Mouse (Mus musculus) heart, postnatal 14 days (tissue): ENCODE data around the gene Oard1. TPM values are rescaled to one million over a fixed set of nuclear protein-coding genes. Genes with fewer than 3 reads are reported as not detected.

Source experiments
- DNase-seq, 2 experiments: peaks; one replicate each; pipeline ENCODE4 v3.0.0; 2021 to 2022
- intact Hi-C: fragments of 180-260 bp; cut with DNase I; formaldehyde crosslinking; loops from one replicate; pipeline ENCODE4 v1.15.1; 2025
- total RNA-seq, 2 experiments: library from RNA; stranded (reverse); gene quantifications; 2 replicates each; pipeline ENCODE4 v1.2.3; 2021

Gene Oard1
- total RNA-seq, 2 experiments from 2014 or later, result 10.7 to 12.9 TPM

DNA sequence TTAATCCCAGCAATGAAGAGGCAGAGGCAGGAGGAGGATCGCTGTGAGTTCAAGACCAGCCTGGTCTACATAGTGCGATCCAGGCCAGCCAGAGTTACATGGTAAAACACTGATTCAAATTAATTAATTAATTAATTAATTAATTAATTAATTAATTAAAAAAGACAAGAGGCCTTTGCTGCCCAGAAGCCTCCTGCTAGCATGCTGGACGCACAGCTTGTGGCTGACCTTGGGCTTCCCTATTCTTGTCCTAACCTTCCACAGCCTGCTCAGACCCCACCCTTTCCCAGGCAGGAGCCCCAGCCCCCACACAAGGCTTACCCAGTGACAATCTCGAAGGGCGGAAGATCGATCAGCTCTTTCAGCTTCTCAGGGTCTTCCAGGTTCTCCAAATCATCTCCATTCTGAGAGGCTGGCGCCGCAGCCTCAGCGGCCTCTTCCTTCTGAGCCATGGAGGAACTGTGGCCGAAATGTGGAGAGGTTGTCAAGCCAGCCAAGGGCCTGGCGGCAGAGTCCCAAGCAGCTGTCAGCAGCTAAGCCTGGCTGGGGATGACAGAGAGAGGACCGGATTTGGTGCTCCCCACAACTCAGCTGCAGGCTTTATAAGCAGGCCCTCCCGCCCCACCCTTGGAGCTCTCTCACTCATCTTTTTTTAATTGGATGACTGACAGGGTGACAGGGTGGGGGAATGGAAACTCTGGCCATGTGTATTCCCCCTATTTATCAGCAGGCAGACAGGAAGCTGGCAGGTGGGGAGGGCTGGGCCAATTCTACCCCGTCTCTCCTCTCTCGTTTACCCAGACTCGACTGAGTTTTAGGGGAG lies 22.6 kb downstream of the Oard1 start, which contains the start of gene Apobec2:
Gene Apobec2 (minus strand): TSS at position 773 of the 823 bp plus-strand sequence.
- intact Hi-C loops, result no loop called here
- peak; percentile 65 to 82 for DNase-seq

DNA sequence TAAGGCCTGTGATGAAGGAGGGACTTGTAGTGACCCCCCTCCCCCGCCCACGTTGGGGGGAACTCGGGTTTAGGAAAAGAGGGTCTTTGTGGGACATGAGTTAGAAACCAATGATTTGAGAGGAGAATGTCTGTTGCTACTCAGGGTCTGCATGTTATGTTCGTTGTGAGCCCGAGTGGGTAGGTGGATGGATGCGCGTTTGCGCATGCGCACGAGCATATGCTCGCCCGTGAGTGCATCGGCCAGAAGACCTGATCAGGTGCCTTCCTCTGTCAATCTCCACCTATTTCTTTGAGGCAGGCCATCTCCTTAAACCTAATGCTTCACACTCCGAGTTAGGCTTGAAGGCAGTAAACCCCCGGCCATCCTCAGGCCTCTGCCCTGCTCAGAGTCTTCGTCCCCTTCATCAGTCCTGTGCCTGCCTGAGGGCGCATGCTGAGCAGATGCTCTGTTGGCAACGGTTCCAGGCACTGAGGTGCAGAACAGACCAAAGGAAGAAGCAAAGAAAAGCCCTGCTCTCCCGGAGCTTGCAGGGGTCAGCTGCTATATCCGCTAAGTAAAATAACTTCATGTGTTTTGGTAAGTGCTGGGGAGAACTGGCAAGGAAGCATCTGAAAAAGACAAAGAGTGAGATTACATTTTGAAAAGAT lies 23.3 kb downstream of the Oard1 start:
- DNase-seq, result no peak
- intact Hi-C loops, result no loop called here

DNA sequence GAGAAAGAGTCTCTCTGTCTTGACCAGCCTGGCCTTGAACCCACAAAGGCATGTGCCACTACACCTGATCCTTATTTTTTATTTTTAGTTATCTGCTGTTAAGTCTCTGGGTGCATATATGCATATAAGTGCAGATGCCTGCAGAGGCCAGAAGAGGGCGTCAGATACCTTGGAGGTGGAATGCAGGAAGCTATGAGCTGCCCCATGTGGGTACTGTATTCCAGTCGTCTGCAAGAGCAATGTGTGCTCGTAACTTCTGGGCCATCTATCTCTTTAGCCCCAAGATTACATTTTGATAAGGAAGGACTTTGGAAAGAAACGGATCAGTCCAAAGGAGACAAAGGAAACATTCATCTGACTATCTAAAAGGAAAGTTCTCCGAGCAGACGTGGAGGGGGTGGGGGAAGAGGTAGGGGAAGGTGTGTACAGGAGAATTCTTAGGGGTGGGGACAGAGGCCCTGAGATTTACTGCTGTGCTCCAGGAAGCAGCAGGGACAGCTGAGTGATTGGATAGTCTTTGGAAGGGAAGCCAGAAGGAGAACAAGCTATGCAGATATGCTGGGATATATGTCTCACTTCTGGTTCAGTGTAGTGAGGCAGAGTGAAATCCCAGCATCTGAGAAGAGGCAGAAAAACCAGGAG lies 24.0 kb downstream of the Oard1 start:
- DNase-seq, result no peak
- intact Hi-C loops, result no loop called here

DNA sequence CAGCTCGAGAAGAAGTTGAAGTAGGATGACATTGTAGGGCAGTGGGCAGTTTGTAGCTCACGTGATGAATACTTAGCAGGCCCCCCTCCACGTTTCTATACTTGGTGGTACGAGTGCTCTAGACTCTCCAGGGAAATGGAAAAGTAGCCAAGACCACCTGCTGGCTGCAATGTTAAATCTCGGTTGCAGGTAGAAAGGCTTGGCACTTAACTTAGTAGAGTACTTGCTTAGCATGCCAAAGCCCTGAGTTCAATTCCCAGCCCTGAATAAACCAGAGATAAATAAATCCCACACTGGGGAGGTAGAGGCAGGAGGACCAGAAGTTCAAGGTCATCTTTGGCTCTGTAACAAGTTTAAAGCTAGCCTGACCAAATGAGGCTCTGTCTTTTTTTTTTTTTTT lies 24.7 kb downstream of the Oard1 start:
- intact Hi-C loops, result no loop called here
- no peak for DNase-seq

DNA sequence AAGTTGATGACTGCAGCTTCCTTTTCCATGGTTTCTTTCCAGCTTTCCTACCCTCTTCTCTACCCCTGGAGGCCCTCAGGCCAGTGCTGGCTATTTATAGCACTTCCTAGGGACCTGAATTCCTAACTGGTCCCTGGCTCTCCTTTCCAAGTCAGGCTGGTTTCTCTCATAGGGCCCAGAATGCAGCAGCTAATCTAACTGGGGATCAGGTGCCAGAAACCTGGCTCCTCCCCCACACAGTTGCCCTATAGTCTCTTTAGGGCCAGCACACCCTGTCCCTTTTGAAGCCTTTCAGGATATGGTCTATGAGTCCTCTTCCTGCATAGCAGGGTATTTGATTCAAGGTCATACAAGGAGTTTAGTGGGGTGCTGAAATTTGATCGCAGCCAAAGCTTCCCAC lies 26.7 kb downstream of the Oard1 start:
- DNase-seq, result peak; percentile 35 to 57
- intact Hi-C loops, result no loop called here

DNA sequence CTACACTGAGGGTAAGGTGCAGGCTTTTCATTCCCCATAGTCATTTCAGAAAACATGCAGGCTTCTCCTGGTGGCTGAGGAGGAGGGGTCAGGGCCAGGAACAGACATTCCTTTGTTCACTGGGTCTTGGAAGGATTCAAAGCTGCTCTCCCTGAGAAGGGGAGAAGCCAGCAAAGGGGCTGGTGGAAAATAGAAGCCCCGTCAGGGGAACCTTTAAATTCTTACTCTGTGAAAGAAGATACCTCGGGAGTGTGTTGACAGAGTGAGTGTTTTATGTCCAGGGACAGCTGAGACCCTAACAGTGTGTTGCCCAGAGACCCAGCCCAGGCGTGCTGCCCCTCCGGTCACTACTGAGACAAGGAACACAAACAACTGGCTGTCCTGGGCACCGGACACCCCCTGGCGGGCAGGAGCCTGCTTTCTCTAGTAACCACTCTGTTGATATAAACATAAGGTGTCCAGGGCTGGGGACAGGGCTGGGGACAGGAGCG lies 27.7 kb downstream of the Oard1 start:
- DNase-seq, result peak; percentile 46 to 62
- intact Hi-C loops, result no loop called here

DNA sequence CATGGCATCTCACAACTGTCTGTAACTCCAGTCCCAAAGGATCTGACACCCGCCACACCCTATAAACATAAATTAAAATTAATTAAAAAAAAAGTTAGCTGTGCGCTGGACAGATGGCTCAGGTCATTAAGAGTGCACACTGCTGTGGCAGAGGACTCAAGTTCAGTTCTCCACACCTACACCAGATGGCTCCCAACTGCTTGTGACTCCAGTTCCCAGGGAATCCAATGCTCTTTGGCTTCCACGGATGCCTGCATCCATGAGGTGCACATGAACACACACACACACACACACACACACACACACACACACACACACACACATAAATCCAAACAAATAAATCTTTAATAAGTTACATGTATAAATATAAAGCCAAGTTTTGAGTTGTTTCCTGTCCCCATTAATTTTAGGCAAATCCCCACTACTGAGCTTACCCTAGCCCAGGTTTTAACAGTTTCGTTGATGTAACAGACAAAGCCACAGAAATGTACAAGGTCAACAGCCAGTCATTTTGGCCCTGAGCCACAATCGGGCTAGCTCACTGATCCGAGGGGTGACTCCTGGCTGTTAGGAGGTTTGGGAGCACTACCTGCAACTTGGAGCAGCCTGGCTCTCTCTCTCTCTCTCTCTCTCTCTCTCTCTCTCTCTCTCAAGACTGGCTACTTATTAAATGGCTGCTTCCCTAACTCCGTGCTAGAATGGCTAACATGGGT lies 33.1 kb downstream of the Oard1 start:
- intact Hi-C loops, result no loop called here
- DNase-seq, result no peak

DNA sequence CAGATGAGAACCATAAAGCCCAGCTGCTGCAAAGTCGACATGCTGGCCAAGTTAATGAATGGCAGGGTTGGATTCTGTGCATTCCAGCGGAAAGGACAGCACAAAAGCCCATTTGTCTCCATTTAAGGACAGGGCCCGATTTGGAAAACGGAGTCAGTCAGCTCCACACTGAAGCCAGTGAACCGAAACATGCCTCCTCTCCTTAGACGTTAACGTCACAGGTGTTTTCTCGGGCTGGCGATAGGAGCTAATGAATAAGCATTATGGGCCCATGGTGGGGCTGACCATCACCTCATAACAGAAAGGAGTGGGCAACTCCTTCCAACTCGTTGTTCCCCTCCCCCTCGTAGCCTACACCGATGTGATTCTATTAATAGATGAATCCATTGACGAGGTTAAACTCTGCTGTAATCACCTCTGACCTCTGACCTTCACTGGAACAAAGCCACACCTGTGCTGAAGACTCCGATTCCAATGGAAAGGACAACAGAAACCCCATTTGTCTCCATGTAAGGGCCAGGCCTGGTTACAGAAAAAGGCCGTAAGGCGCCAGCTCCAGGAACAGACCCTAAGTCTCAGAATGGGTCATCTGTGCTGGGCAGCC lies 33.8 kb downstream of the Oard1 start:
- DNase-seq, result no peak
- intact Hi-C loops, result no loop called here

DNA sequence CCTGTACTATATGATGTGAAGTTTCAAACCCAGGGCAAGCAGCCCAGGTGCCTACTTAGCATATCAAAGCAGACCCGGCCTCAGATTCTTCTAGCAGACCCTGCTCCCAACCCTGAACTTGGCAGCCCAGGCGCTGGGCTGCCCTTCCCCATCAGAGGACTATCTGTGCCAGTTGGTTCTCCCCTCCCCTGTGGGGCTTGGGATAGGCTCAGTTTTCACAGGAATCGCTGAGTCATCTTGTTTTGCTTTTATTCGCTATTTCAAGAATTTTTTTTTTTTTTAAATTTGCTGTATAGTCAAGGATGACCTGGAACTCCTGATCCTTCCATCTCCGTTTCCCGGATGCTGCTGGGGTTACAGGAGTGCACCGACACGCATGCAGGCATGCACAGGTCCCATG lies 37.9 kb downstream of the Oard1 start:
- no peak for DNase-seq
- intact Hi-C loops, result no loop called here

DNA sequence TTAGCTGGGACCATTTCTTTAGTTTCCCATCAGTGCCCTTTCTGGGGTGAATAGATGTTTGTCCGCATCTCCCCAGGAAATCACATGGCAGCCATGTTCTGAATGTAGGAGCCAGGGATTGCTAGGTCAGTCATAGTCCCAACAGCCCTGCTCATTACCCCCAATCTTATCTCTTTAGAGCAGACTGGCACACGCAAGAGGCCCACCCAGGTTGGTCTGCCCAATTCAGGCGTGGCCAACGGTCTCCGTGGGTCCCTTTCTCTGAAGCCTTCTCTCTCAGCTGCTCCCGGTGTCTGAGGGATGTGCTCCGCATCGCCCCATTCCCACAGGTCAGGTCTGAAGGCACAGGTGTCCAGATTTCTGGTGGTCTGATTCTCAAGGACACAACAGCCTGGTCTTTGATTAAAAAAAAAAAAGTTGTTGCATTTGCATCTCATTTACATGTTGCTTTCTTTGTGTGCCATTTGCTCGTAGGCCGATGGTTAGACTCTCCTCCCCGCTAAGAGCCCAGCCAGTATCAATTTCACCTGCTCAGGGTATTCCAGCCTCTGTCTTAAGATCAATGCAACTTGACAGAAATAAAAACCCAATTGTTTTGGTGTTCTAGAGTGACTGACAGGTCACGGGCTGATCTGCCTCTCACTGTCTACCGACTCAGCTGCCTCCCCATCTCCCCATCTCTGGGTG lies 41.0 kb downstream of the Oard1 start:
- intact Hi-C loops, result no loop called here
- no peak for DNase-seq

DNA sequence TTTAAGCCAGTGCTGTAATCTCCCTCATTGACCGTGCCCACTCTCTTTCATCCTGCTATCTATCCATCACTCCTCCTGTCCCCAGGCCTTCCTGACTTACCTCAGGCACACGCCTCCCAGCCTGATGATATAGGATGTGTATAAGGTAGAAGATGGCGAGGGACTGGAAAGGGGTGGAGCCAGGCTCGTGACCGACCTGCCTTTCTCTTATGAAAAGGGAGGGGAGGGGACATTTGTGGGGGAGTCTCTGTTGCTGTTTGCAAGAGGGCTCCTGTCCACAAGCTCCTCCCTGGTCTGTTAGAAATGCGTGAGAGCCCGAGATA lies 41.5 kb downstream of the Oard1 start, which contains the start of gene Tspo2:
Gene Tspo2 (minus strand): TSS at position 170 of the 323 bp plus-strand sequence.
- DNase-seq, result no peak
- intact Hi-C loops, result no loop called here

DNA sequence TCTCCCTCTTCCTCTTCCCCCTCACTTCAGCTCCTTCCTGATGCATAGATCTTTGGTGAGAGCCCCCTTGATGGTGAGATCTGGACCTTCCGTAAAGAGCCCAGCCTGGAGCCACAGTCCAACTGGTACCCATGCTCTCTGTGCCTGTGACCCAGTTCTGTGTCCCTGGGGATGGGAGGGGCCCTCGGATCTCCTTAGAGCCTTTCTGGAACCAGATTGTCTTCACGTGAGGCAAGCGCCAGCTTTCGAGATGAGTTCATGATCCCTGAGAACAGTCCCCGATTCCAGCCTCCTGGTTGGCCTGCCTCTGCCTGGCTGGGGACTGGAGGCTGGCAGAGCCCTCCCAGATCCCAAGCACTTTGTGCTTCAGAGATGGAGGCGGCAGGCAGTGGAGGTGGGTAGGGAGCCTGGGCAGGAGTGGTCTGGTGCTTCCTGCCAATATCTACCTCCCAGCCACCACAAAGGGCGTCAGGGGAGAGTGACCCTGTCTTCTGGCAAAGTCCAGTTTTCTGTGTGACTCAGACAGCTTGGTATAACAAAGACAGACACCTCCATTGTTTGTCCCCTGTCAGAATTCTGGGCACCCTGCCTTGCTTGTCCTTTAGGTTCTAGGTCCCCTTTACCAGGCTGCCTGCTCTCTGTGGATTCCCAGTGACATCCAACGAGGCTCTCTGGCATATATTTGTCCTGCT lies 42.1 kb downstream of the Oard1 start:
- DNase-seq, result no peak
- intact Hi-C loops, result no loop called here

DNA sequence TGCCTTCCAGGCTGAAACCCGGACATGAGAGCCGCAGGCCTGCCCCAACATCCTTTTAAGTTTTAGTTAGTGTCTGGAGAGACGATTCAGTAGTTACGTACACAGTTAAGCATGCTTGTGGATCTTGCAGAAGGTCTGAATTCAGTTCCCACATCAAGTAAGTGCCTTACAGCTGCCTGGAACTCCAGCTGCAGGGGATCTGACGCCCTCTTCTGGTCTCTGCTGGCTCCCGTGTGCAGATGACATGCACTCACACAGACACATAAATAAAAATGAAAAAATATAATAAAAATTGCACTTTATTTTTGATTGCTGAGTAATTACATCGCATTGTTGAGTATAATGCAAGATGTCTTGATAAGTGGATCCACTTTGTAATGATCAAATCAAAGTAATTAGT lies 43.7 kb downstream of the Oard1 start:
- intact Hi-C loops, result no loop called here
- no peak for DNase-seq

DNA sequence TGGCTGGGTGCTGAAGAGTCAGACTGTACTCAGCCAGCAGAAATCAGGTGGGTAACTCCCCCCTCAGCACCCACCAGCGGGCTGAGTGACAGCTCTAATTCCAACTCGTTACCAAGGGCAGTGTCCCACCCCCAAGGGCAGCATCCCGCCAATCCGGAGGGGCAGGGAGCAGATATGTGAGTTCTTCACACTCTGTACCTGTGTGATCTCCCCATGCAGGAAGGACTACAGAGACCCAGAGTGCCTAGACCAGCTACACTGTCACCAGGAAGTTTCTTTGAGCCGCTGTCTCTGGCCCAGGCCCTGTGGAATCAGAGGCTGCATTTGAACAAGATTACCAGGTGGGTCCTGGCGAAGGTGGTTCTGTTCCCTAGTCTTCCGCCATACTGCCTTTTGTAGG lies 44.4 kb downstream of the Oard1 start:
- intact Hi-C loops, result no loop called here
- DNase-seq, result no peak

DNA sequence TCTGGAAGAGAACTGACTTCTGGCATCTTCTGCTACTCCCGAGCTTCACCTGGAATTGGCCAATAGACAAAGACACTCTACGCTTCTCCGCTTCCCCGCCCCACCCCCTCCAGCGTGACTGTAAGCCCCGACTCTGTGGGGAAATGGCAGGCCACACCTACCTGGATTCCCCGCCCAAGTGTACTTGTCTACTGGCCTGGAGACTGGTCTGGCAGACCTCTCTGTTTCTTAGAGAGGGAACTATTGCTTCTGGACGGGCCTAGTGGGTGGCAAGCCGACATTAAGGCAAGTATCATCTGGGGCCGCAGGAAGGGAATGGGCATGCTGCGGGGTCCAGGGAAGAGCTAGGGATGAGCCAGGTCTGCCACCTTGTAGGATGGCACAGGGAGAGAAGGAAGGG lies 44.9 kb downstream of the Oard1 start, which contains the start of gene Unc5cl:
Gene Unc5cl (plus strand): TSS at position 214 of the 400 bp plus-strand sequence.
- no peak for DNase-seq
- intact Hi-C loops, result no loop called here

DNA sequence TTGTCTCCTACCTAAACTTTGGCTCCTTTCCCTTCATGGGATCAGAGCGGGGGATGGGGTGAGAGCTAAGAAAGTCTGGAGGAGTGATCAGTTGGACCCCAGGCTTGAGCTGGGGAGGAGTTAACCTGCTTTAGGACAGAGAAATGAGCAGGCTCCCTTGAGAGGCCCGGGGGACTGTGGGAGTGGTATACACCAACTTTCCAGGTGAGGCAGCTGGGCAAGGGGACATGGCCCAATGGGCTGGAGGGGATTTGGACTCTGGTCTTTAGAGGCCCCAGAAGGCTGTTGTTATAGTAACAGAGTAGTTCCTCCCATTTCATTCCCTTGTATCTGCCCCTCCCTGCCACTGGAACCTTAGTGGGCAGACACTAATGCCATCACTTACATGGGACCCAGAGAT lies 46.1 kb downstream of the Oard1 start:
- no peak for DNase-seq
- intact Hi-C loops, result no loop called here

DNA sequence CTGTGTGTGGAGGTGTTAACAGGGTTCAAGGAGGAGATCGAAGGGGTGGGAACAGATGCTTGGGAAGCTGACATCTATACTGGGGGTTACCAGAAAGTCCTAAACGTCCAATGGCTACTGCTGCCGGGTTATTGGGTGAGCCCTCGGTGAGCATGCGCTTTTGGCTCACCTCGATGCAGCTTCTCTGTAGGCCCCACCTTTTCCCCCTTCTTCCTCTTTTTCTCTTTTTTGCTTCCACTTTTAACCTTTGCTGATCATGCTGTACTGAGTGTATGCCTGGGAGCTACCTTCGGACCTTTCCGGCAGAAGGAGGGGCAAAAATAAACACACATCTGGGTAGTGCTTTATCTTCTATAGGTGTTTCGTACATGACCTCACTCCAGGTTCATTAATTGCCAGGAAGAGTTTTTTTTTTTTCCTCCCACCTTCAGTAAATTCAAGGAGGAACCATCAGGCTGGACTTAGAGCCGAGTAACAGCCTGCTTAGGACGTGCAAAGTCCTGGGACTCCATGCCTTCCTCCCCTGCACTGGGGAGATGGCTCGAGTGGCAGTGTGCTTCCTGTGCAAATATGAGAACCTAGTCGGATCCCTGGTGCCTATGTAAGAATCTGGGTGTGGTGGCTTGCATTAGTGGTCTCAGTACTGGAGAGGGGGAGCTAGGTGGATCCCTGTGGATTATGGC lies 48.3 kb downstream of the Oard1 start:
- intact Hi-C loops, result no loop called here

DNA sequence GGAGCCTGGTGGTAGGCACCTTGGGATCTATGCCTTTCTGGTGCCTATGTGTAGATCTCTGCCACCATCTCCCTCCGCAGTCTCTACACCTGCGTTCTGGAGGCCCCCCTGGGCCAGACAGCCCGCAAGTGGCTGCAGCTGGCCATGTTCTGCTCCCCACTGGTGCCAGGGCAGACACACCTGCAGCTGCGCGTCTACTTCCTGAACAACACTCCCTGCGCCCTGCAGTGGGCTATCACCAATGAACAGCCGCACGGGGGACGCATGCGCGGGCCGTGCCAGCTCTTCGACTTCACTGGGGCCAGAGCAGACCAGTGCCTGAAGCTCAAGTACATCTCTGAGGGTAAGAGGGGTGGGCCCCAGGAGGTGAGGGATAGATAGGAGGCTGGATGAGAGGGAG lies 52.3 kb downstream of the Oard1 start:
- intact Hi-C loops, result loop anchor here (10.0 kb wide), 1 partner anchor 943 kb away; no protein-coding TSS in a partner anchor
- no peak for DNase-seq

More for the DNA sequence above, 48.3 kb downstream of the Oard1 start:
- DNase-seq, result no peak
